Mouse (Mus musculus): ENCODE measurements around the gene Saa1. TPM values are rescaled to one million over a fixed set of nuclear protein-coding genes. Genes with fewer than 3 reads are reported as not detected.
"Not testable (repeated sequence)": the region's sequence is repeated elsewhere in the genome, so short reads cannot be mapped to it uniquely, and the experiment has no call there.

Gene Saa1
- polyA plus RNA-seq (2016; fragmentation: Nextera tagmentation; extraction: Ambion mirVana): 1.4 and 3.3 TPM in 2 replicates

GRCm38 (mm10) chr7:46742880-46743279, at the start of gene Saa1:
TSS of gene Saa1 (minus strand) at chr7:46742980.
- not testable (repeated sequence) for H3K27me3 ChIP-seq (ENCODE audit: low read depth, poor library complexity, severe bottlenecking); H3K4me3 ChIP-seq; DNase-seq (ENCODE audit: low spot score); H3K9me3 ChIP-seq (replicated peaks); H3K36me3 ChIP-seq; H3K27ac ChIP-seq
- WGBS: 80% methylated on average over 3 of the region's 3 CpGs
- H3K4me1 ChIP-seq: peaks cover 25% of the 10 kb centered on the region

- Histone ChIP-seq H3K27me3 (ENCODE audit: low read depth, poor library complexity, severe bottlenecking) (no peaks in the 10 kb centered on the region), H3K27ac (no peak overlapping the region), H3K4me3 (no peak overlapping the region), H3K9me3 (replicated peaks) (no peaks in the 10 kb centered on the region), H3K36me3 (peaks cover 49% of the 10 kb centered on the region), H3K4me1 (no peaks in the 10 kb centered on the region)
- DNase-seq (ENCODE audit: low spot score): no peak
- 88% methylated on average over 5 of the region's 5 CpGs for WGBS
Measured at GRCm38 (mm10) chr7:46789177-46789849, 46.5 kb upstream of the Saa1 start.

GRCm38 (mm10) chr7:46770706-46771105, 27.9 kb upstream of the Saa1 start:
- DNase-seq (ENCODE audit: low spot score): peak; percentile 80
- peaks cover 92% of the 10 kb centered on the region for H3K36me3 ChIP-seq

GRCm38 (mm10) chr7:46768451-46768850, 25.7 kb upstream of the Saa1 start:
- no peaks in the 10 kb centered on the region for H3K4me1 ChIP-seq
- no peaks in the 10 kb centered on the region for H3K9me3 ChIP-seq (replicated peaks)
- H3K4me3 ChIP-seq: no peak overlapping the region
- H3K36me3 ChIP-seq: peaks cover 91% of the 10 kb centered on the region
- no peaks in the 10 kb centered on the region for H3K27me3 ChIP-seq (ENCODE audit: low read depth, poor library complexity, severe bottlenecking)
- DNase-seq (ENCODE audit: low spot score): no peak
- no peak overlapping the region for H3K27ac ChIP-seq
- 94% methylated on average over 7 of the region's 7 CpGs for WGBS

More at GRCm38 (mm10) chr7:46770706-46771105, 27.9 kb upstream of the Saa1 start:
- WGBS: 73% methylated on average over 4 of the region's 4 CpGs
- Histone ChIP-seq H3K27ac (no peak overlapping the region), H3K27me3 (ENCODE audit: low read depth, poor library complexity, severe bottlenecking) (no peaks in the 10 kb centered on the region), H3K9me3 (replicated peaks) (no peaks in the 10 kb centered on the region), H3K4me3 (no peak overlapping the region), H3K4me1 (no peaks in the 10 kb centered on the region)

- H3K4me1 ChIP-seq: no peaks in the 10 kb centered on the region
- H3K9me3 ChIP-seq (replicated peaks): no peaks in the 10 kb centered on the region
- H3K27me3 ChIP-seq (ENCODE audit: low read depth, poor library complexity, severe bottlenecking): no peaks in the 10 kb centered on the region
- H3K4me3 ChIP-seq: no peak overlapping the region
- no peak for DNase-seq (ENCODE audit: low spot score)
- H3K27ac ChIP-seq: no peak overlapping the region
- peaks cover 92% of the 10 kb centered on the region for H3K36me3 ChIP-seq
Measured at GRCm38 (mm10) chr7:46767371-46767770, 24.6 kb upstream of the Saa1 start.

- 93% methylated on average over 8 of the region's 8 CpGs for WGBS
- no peaks in the 10 kb centered on the region for H3K4me1 ChIP-seq
- H3K36me3 ChIP-seq: peaks cover 97% of the 10 kb centered on the region
- no peaks in the 10 kb centered on the region for H3K27me3 ChIP-seq (ENCODE audit: low read depth, poor library complexity, severe bottlenecking)
- no peaks in the 10 kb centered on the region for H3K9me3 ChIP-seq (replicated peaks)
- no peak overlapping the region for H3K27ac ChIP-seq
- no peak overlapping the region for H3K4me3 ChIP-seq
- DNase-seq (ENCODE audit: low spot score): no peak
Measured at GRCm38 (mm10) chr7:46764672-46765071, 21.9 kb upstream of the Saa1 start.

- WGBS: 94% methylated on average over 5 of the region's 5 CpGs
- no peaks in the 10 kb centered on the region for H3K9me3 ChIP-seq (replicated peaks)
- H3K27me3 ChIP-seq (ENCODE audit: low read depth, poor library complexity, severe bottlenecking): no peaks in the 10 kb centered on the region
- peaks cover 85% of the 10 kb centered on the region for H3K36me3 ChIP-seq
- no peak overlapping the region for H3K4me3 ChIP-seq
- DNase-seq (ENCODE audit: low spot score): no peak
- peaks cover 3% of the 10 kb centered on the region for H3K4me1 ChIP-seq
- no peak overlapping the region for H3K27ac ChIP-seq
Measured at GRCm38 (mm10) chr7:46762601-46763000, 19.8 kb upstream of the Saa1 start.

- no peaks in the 10 kb centered on the region for H3K9me3 ChIP-seq (replicated peaks)
- WGBS: 81% methylated on average over 11 of the region's 11 CpGs
- no peaks in the 10 kb centered on the region for H3K27me3 ChIP-seq (ENCODE audit: low read depth, poor library complexity, severe bottlenecking)
Measured at GRCm38 (mm10) chr7:46761049-46761795, 18.4 kb upstream of the Saa1 start.

GRCm38 (mm10) chr7:46751490-46751889, 8.7 kb upstream of the Saa1 start, which contains the start of gene Saa2:
TSS of gene Saa2 (plus strand) at chr7:46751790.
- Histone ChIP-seq H3K27ac (no peak within 1 kb of the TSS), H3K9me3 (replicated peaks) (no peaks in the 10 kb centered on the region), H3K4me1 (peaks cover 17% of the 10 kb centered on the region), H3K36me3 (no peaks in the 10 kb centered on the region), H3K27me3 (ENCODE audit: low read depth, poor library complexity, severe bottlenecking) (no peaks in the 10 kb centered on the region), H3K4me3 (no peak within 1 kb of the TSS)
- WGBS: 75% methylated on average over 3 of the region's 3 CpGs
- no peak for DNase-seq (ENCODE audit: low spot score)

More at GRCm38 (mm10) chr7:46761049-46761795, 18.4 kb upstream of the Saa1 start:
- peaks cover 3% of the 10 kb centered on the region for H3K4me1 ChIP-seq
- no peak overlapping the region for H3K4me3 ChIP-seq
- no peak overlapping the region for H3K27ac ChIP-seq
- peaks cover 72% of the 10 kb centered on the region for H3K36me3 ChIP-seq
- DNase-seq (ENCODE audit: low spot score): no peak

- Histone ChIP-seq H3K27me3 (ENCODE audit: low read depth, poor library complexity, severe bottlenecking) (no peaks in the 10 kb centered on the region), H3K9me3 (replicated peaks) (no peaks in the 10 kb centered on the region), H3K36me3 (no peaks in the 10 kb centered on the region), H3K27ac (no peak overlapping the region), H3K4me1 (peaks cover 26% of the 10 kb centered on the region), H3K4me3 (no peak overlapping the region)
- DNase-seq (ENCODE audit: low spot score): no peak
- 69% methylated on average over 3 of the region's 3 CpGs for WGBS
Measured at GRCm38 (mm10) chr7:46748459-46748858, 5.7 kb upstream of the Saa1 start.

GRCm38 (mm10) chr7:46746381-46746780, 3.6 kb upstream of the Saa1 start:
- H3K4me3 ChIP-seq: no peak overlapping the region
- H3K4me1 ChIP-seq: peaks cover 24% of the 10 kb centered on the region
- DNase-seq (ENCODE audit: low spot score): no peak
- no peaks in the 10 kb centered on the region for H3K36me3 ChIP-seq
- no peak overlapping the region for H3K27ac ChIP-seq
- WGBS: 68% methylated on average over 7 of the region's 7 CpGs
- no peaks in the 10 kb centered on the region for H3K27me3 ChIP-seq (ENCODE audit: low read depth, poor library complexity, severe bottlenecking)
- no peaks in the 10 kb centered on the region for H3K9me3 ChIP-seq (replicated peaks)

GRCm38 (mm10) chr7:46745816-46746215, 3.0 kb upstream of the Saa1 start:
- Histone ChIP-seq H3K4me3 (no peak overlapping the region), H3K36me3 (no peaks in the 10 kb centered on the region), H3K4me1 (peaks cover 25% of the 10 kb centered on the region), H3K9me3 (replicated peaks) (no peaks in the 10 kb centered on the region), H3K27ac (no peak overlapping the region), H3K27me3 (ENCODE audit: low read depth, poor library complexity, severe bottlenecking) (no peaks in the 10 kb centered on the region)
- DNase-seq (ENCODE audit: low spot score): no peak
- 71% methylated on average over 3 of the region's 3 CpGs for WGBS

GRCm38 (mm10) chr7:46740041-46740440, 2.7 kb downstream of the Saa1 start:
- 84% methylated on average over 5 of the region's 5 CpGs for WGBS
- DNase-seq (ENCODE audit: low spot score); H3K36me3 ChIP-seq; H3K9me3 ChIP-seq (replicated peaks); H3K4me3 ChIP-seq; H3K27ac ChIP-seq; H3K27me3 ChIP-seq (ENCODE audit: low read depth, poor library complexity, severe bottlenecking): not testable (repeated sequence)
- peaks cover 16% of the 10 kb centered on the region; the same call in 1 of the 2 replicates for H3K4me1 ChIP-seq

Data from limb, embryonic 10.5 days (tissue).